Mouse (Mus musculus): Measurements from ENCODE around the gene Rftn2. TPM values are rescaled to one million over a fixed set of nuclear protein-coding genes. Genes with fewer than 3 reads are reported as not detected.
"Not testable (repeated sequence)": the region's sequence is repeated elsewhere in the genome, so short reads cannot be mapped to it uniquely, and the experiment has no call there.

The Rftn2 gene
- polyA plus RNA-seq, 1 experiment from 2014 or later: 23.1 TPM

DNA sequence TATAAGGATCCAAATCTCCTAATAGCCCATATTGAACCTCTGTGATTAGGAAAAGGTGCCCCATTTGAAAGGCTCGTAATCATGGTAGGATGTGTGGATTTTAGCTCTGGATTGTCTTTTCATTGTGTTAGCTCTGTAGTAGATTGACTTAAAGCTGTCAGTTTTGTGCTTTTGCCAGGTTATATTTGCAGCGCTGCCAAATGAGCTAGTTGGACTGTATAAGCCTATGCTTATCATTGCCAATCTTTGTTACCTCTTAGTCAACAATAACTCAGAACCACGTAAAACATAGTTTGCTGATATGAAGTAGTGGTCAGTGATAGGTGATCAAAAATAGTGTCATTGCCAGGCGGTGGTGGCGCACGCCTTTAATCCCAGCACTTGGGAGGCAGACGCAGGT, 81.0 kb downstream of the Rftn2 start:
- ATAC-seq (ENCODE audit: insufficient number of reproducible peaks, low FRiP score, low TSS enrichment, low read depth): no peak
- Histone ChIP-seq H3K27ac (replicated peaks) (no peak overlapping the region), H3K9me3 (replicated peaks) (no peaks in the 10 kb centered on the region), H3K9ac (no peak overlapping the region), H3K4me1 (no peaks in the 10 kb centered on the region), H3K27me3 (no peaks in the 10 kb centered on the region), H3K4me2 (replicated peaks) (no peak overlapping the region), H3K36me3 (peaks cover 39% of the 10 kb centered on the region), H3K4me3 (replicated peaks) (no peak overlapping the region)
- 94% methylated on average over 7 of the region's 7 CpGs for WGBS

DNA sequence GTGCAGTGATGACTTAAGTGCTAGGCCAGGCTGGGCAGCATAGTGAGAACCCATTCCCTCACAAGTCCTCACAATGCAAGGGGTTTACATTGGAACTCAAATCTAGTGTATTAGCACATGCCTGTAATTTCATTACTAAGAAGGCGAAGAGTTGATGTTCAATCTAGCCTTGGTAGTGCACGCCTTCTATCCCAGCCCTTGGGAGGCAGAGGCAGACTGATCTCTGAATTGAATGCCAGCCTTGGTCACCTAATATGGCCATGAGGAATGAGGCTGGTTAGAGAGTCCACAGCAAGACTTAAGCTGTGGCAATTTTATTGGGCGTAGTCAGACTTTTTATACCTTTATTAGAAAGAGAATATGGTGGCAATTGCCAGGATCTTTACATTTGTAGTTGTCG, 82.2 kb downstream of the Rftn2 start:
- H3K4me2 ChIP-seq (replicated peaks): no peak overlapping the region
- H3K4me3 ChIP-seq (replicated peaks): no peak overlapping the region
- H3K9ac ChIP-seq: no peak overlapping the region
- no peak overlapping the region for H3K27ac ChIP-seq (replicated peaks)
- no peaks in the 10 kb centered on the region for H3K9me3 ChIP-seq (replicated peaks)
- H3K36me3 ChIP-seq: peaks cover 38% of the 10 kb centered on the region
- 95% methylated on average over 4 of the region's 4 CpGs for WGBS
- H3K27me3 ChIP-seq: no peaks in the 10 kb centered on the region
- H3K4me1 ChIP-seq: no peaks in the 10 kb centered on the region
- no peak for ATAC-seq (ENCODE audit: insufficient number of reproducible peaks, low FRiP score, low TSS enrichment, low read depth)

GRCm38 (mm10) chr1:55135846-55136245, 90.7 kb downstream of the Rftn2 start:
- Histone ChIP-seq H3K27me3 (no peaks in the 10 kb centered on the region), H3K36me3 (peaks cover 16% of the 10 kb centered on the region), H3K4me1 (peaks cover 16% of the 10 kb centered on the region), H3K27ac (replicated peaks) (no peak overlapping the region), H3K9me3 (replicated peaks) (no peaks in the 10 kb centered on the region), H3K4me3 (replicated peaks) (no peak overlapping the region), H3K9ac (no peak overlapping the region), H3K4me2 (replicated peaks) (no peak overlapping the region)
- ATAC-seq (ENCODE audit: insufficient number of reproducible peaks, low FRiP score, low TSS enrichment, low read depth): no peak
- 100% methylated on average over 1 of the region's 1 CpGs for WGBS

DNA sequence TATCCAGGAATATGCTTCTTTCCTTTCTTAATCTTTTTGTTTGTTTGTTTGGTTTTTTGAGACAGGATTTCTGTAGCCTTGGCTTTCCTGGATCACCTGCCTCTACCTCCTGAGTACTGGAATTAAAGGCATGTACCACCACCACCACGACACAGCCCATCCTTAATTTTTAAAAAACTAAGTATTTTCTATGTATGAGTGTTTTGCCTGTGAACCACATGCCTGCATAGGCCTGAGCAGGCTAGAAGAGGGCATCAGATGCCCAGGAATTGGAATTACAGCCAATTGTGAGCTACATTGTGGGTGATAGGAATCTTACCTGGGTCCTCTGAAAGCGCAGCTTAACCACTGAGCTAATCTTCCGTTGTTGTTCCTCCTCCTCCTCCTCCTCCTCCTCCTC, 92.3 kb downstream of the Rftn2 start:
- no peak for ATAC-seq (ENCODE audit: insufficient number of reproducible peaks, low FRiP score, low TSS enrichment, low read depth)
- Histone ChIP-seq H3K27ac (replicated peaks) (no peak overlapping the region), H3K4me1 (peaks cover 16% of the 10 kb centered on the region), H3K9me3 (replicated peaks) (no peaks in the 10 kb centered on the region), H3K4me3 (replicated peaks) (no peak overlapping the region), H3K4me2 (replicated peaks) (no peak overlapping the region), H3K9ac (no peak overlapping the region), H3K36me3 (peaks cover 3% of the 10 kb centered on the region; the same call in 1 of the 2 replicates), H3K27me3 (no peaks in the 10 kb centered on the region)
- 89% methylated on average over 3 of the region's 3 CpGs for WGBS

DNA sequence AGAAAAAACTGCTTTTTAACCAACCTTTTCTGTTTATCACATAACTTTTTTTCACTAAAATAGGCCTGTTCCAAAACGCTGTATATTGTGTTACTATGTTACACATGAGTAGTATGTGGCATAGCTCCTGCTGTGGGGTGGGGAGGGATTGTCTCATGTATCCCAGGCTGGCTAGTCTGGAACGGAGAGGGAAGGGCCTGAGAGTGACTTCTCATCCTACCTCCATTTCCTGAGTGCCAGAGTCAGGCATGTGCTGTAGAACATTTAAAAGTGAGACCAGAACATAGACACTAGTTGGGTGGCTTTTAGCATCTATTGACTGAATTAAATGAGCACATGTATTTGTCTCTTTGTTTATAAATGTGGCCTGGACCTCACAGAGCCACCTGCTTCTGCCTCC, 93.4 kb downstream of the Rftn2 start:
- Histone ChIP-seq H3K27ac (replicated peaks) (no peak overlapping the region), H3K4me1 (peaks cover 16% of the 10 kb centered on the region), H3K4me3 (replicated peaks) (no peak overlapping the region), H3K9ac (no peak overlapping the region), H3K4me2 (replicated peaks) (0 out of 2 replicates have a peak overlapping the region, but pooled peaks have one; percentile 22), H3K9me3 (replicated peaks) (no peaks in the 10 kb centered on the region), H3K27me3 (no peaks in the 10 kb centered on the region), H3K36me3 (peaks cover 3% of the 10 kb centered on the region; the same call in 1 of the 2 replicates)
- WGBS: 51% methylated on average over 2 of the region's 2 CpGs
- no peak for ATAC-seq (ENCODE audit: insufficient number of reproducible peaks, low FRiP score, low TSS enrichment, low read depth)

DNA sequence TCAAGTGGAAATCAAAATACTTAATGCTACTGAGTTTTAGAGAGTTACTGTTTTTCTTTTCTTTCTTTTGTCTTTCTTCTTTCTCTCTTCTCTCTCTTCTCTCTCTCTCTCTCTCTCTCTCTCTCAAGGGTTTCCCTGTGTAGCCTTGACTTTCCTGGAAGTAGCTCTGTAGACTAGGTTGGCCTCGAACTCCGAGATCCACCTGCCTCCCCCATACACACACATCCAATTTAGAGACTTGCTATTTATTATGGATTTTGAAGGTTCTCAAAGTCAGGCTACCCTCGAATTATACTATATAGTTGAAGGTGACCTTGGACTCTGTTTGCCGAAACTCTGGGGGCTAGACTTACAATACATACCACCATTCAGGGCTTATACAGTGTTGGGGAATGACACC, 94.3 kb downstream of the Rftn2 start:
- no peak for ATAC-seq (ENCODE audit: insufficient number of reproducible peaks, low FRiP score, low TSS enrichment, low read depth)

GRCm38 (mm10) chr1:55131424-55132014, 95.1 kb downstream of the Rftn2 start:
- Histone ChIP-seq H3K27ac (replicated peaks) (peak overlapping the region; percentile 98), H3K4me3 (replicated peaks) (peak overlapping the region; percentile 100), H3K36me3 (no peaks in the 10 kb centered on the region), H3K4me2 (replicated peaks) (peak overlapping the region; percentile 58), H3K9me3 (replicated peaks) (no peaks in the 10 kb centered on the region), H3K4me1 (peaks cover 16% of the 10 kb centered on the region), H3K9ac (peak overlapping the region; percentile 98), H3K27me3 (no peaks in the 10 kb centered on the region)
- ATAC-seq (ENCODE audit: insufficient number of reproducible peaks, low FRiP score, low TSS enrichment, low read depth): peak; percentile 84
- WGBS: 0% methylated on average over 47 of the region's 47 CpGs

More for the DNA sequence above, 94.3 kb downstream of the Rftn2 start:
- no peaks in the 10 kb centered on the region for H3K27me3 ChIP-seq
- WGBS: 66% methylated on average over 4 of the region's 4 CpGs
- peak overlapping the region; percentile 58 for H3K4me2 ChIP-seq (replicated peaks)
- peak overlapping the region; percentile 98; the same call in 1 of the 2 replicates for H3K27ac ChIP-seq (replicated peaks)
- no peaks in the 10 kb centered on the region for H3K36me3 ChIP-seq
- peaks cover 16% of the 10 kb centered on the region for H3K4me1 ChIP-seq
- peak overlapping the region; percentile 100 for H3K4me3 ChIP-seq (replicated peaks)
- peak overlapping the region; percentile 98; the same call in 1 of the 2 replicates for H3K9ac ChIP-seq
- no peaks in the 10 kb centered on the region for H3K9me3 ChIP-seq (replicated peaks)

- H3K4me2 ChIP-seq (replicated peaks): peak within 1 kb of the TSS; percentile 58
- H3K4me3 ChIP-seq (replicated peaks): peak within 1 kb of the TSS; percentile 100
- H3K36me3 ChIP-seq: no peaks in the 10 kb centered on the region
- no peaks in the 10 kb centered on the region for H3K9me3 ChIP-seq (replicated peaks)
- H3K4me1 ChIP-seq: peaks cover 16% of the 10 kb centered on the region
- peak; percentile 96 for ATAC-seq (ENCODE audit: insufficient number of reproducible peaks, low FRiP score, low TSS enrichment, low read depth)
- WGBS: under 1% methylated on average over 42 of the region's 42 CpGs
- no peaks in the 10 kb centered on the region for H3K27me3 ChIP-seq
- peak within 1 kb of the TSS; percentile 98 for H3K9ac ChIP-seq
- peak within 1 kb of the TSS; percentile 98 for H3K27ac ChIP-seq (replicated peaks)
Measured at GRCm38 (mm10) chr1:55130943-55131401, 95.6 kb downstream of the Rftn2 start, which contains the start of gene Mob4. TSS of gene Mob4 (plus strand) at chr1:55131231.

DNA sequence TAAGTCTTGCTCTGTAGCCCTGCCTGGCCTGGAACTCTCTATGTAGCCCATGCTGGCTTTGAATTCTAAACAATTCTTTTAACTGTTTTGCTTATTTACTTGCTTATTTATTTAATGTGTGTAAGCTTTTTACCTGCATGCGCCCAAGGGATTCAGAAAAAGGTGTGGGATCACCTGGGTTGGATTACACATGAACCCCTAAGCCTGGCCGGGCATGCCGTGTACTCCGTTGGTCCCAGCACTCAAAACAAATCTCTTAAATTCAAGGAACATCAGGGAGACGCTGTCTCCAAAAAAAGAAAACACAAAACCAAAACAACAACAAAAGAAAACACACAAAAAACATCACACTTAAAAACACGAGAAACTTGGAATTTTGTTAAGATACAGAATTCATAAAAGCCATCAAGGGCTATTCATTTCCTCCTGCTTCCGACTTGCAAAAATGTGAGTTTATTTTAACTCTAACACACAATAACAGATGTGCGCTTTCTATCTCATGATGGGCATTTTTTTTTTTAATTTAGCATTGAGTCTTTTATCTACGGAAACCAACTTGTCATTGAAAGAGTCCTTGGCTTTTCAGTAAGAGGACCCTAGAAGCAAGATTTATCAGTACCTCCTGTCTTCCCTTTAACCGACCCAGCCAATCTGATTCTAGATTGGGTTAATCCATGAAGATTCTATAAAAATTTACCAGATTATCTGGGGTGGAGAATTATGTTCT, 96.2 kb downstream of the Rftn2 start:
- Histone ChIP-seq H3K9ac (peak overlapping the region; percentile 98), H3K4me3 (replicated peaks) (peak overlapping the region; percentile 100), H3K27ac (replicated peaks) (peak overlapping the region; percentile 98), H3K9me3 (replicated peaks) (no peaks in the 10 kb centered on the region), H3K4me2 (replicated peaks) (peak overlapping the region; percentile 58), H3K4me1 (peaks cover 16% of the 10 kb centered on the region), H3K36me3 (no peaks in the 10 kb centered on the region), H3K27me3 (no peaks in the 10 kb centered on the region)
- 54% methylated on average over 10 of the region's 10 CpGs for WGBS
- no peak for ATAC-seq (ENCODE audit: insufficient number of reproducible peaks, low FRiP score, low TSS enrichment, low read depth)

DNA sequence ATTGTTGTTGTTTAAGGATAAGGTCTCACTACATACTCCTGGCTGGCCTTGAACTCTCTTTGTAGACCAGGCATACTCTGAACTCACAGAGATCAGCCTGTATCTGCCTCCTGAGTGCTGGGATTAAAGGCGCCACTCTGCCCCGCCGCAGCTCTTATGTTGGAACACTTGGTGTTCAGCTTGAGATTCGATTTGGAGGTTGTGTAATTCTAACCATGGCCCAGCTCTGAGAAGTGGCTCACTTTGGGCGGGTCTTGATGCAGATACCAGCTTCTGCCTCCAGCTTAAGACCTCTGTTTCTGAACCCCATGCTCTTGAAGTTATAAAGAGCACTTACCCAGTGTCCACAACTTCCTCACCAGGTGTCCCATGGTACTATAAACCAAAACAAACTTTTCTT, 96.9 kb downstream of the Rftn2 start:
- H3K27me3 ChIP-seq: no peaks in the 10 kb centered on the region
- H3K4me2 ChIP-seq (replicated peaks): no peak overlapping the region
- peaks cover 16% of the 10 kb centered on the region for H3K4me1 ChIP-seq
- no peaks in the 10 kb centered on the region for H3K36me3 ChIP-seq
- H3K9me3 ChIP-seq (replicated peaks): no peaks in the 10 kb centered on the region
- no peak overlapping the region for H3K9ac ChIP-seq
- no peak overlapping the region for H3K27ac ChIP-seq (replicated peaks)
- ATAC-seq (ENCODE audit: insufficient number of reproducible peaks, low FRiP score, low TSS enrichment, low read depth): no peak
- no peak overlapping the region for H3K4me3 ChIP-seq (replicated peaks)
- 93% methylated on average over 5 of the region's 5 CpGs for WGBS

DNA sequence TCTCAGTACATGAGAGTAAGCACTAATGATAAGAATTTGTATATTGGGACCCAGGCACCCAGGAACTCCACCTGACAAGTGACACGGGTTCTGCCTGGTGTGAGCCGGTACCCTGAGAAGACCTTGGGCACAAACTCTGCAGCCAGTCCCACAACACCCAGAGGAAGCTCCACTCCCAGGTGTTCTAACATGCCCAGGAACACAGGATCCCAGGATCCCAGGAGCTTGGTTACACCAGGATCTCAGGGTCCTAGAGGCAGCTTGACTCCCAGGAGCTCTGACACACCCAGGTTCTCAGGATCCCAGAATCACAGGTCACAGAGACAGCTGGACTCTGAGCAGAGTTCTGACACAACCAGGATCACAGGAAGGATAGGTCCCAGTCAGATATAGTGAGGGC, 102.4 kb downstream of the Rftn2 start:
- H3K27ac ChIP-seq (replicated peaks); H3K27me3 ChIP-seq; H3K4me1 ChIP-seq; H3K36me3 ChIP-seq; H3K4me3 ChIP-seq (replicated peaks); H3K9me3 ChIP-seq (replicated peaks); H3K9ac ChIP-seq; H3K4me2 ChIP-seq (replicated peaks); ATAC-seq (ENCODE audit: insufficient number of reproducible peaks, low FRiP score, low TSS enrichment, low read depth): not testable (repeated sequence)
- 88% methylated on average over 2 of the region's 2 CpGs for WGBS
